Mouse (Mus musculus): ENCODE measurements around the gene Rpp25.

Rpp25 gene

GRCm38 (mm10) chr9:57521056-57521911 lies 17.5 kb downstream of the Rpp25 start, which contains the start of gene Cox5a:
Gene Cox5a (plus strand): TSS chr9:57521274.
- peak; percentile 98 for DNase-seq

GRCm38 (mm10) chr9:57522114-57522860 lies 18.5 kb downstream of the Rpp25 start:
- DNase-seq: no peak

DNA sequence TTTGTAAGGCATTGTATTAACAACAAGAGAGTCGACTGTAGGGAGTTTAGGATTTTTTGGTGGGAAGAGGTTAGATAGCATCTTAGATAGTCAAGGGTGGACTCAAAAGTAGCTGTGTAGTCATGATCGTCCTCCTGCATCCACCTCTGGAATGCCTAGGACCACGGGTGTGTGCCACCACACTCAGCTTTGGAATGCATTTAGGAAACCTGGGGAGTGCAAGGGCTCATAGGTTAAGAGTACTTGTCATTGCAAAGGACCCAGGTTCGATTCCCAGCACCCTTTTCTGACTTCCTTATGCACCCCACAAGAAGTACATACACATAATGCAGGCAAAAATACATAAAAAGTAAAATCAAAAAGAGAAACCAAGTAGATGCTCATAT lies 19.0 kb downstream of the Rpp25 start:
- DNase-seq: no peak

DNA sequence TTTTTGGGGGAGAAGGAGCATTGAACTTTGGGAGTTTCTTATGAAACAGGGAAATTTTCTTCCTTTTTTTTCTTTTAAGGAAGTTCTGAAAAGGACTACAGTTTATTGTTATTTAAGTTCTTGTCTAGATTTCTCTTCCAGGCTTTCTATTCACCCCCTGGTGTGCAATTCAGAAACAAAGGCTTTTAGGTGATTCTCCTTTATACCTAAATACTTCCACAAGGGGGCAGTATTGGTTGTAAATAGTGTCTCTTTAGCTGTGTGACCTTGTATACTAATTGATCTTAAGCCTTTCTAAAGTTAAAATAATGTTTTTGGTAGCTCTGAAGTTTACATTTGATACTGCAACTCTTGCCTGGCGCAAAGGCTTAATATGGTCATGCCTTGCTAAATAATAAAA lies 19.9 kb downstream of the Rpp25 start:
- no peak for DNase-seq

- no peak for DNase-seq
Measured at GRCm38 (mm10) chr9:57524439-57524838, 20.6 kb downstream of the Rpp25 start.

DNA sequence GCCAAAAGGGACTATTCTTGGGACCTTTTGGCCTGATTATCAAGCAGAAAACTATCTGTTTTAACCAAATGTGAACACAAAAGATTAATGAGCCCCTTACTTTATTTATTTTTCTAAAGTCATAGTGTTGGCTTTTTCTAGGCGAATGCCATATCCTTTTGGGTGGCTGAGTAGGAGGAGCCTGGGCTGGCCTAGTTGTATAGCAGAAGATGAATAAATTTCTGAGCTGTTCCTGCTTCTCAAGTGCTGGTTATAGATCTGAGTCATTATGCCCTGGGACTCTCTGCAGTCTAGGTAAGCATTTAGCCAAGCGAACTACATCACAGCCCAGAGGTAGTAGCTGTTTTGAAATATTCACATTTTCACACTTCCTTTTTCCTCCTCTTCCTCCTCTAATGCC lies 21.7 kb downstream of the Rpp25 start:
- DNase-seq: no peak

DNA sequence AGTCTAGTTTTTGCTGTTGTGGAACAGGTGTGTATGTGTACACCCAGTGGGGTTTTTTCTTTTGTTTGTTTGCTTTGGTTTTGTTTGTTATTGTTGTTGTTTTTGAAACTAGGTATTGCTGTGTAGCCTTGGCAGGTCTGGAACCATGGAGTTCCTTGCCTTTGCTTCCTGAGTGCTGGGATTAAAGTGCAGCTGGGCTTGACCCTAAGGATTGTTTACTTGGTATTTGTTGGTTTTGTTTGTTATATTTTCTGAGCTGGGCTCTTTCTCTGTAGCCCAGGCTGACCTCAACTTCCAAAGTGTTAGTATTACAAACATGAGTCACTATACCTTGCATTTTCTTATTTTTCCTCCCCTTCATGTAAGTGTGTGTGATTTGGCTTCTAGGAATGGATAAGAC lies 22.6 kb downstream of the Rpp25 start:
- DNase-seq: no peak

- DNase-seq: no peak
Measured at GRCm38 (mm10) chr9:57531946-57532345, 28.1 kb downstream of the Rpp25 start.

- no peak for DNase-seq
Measured at GRCm38 (mm10) chr9:57536362-57536761, 32.5 kb downstream of the Rpp25 start.

DNA sequence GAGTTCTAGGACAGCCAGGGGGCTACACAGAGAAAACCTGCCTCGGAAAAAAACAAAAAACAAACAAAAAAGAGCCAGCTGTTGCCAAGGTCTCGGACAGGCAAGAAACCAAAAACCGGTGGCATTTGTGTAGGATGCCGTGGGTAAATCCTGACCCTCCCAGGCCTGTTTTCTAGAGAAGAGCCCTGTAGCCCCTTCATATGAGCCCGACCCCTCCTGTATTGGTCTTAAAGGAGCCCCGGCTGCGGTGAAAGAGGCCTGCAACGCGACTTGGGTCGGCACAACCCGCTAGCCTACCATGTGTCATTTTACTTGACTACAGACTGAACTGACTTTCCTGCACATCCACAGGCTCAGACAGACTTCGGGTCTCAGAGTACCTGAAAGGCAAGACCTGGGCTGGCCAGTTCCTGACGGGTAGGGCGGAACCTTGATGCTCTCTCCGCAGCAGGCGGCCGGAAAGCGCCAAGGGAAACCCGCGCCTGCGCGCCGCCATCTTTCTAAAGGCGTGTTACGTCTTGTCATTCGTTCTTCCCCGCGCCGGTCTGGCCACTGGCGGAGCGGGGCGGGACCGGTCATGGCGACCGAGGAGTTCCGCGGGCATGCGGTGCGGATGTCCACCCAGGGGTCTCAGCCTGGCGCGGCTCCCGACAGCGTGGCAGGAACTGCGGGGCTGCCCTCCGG lies 33.4 kb downstream of the Rpp25 start, which contains the start of gene Fam219b:
TSS of gene Fam219b (plus strand) at position 485 of the 684 bp plus-strand sequence.
- peak; percentile 95 to 96 for DNase-seq

DNA sequence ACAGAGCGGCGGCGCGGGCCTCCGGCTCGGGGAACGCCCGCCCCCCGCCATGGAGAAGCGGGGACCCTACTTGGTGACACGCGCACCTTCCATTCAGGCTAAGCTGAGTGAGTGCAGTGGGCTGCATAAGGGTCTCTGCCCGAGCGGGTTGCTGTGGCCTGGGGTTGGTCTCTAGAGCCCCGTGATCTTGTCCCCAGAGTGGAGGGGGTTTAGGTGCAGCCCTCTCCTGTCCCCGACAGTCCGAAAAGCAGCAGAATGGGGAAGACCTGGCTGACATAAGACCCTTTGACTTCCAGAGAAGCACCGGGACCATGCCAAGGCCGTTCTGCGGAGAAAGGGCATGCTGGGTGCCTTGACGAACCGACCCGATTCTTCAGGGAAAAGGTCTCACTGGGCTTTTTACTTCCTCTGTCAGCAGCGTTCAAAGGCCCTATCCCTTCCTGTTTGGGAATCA lies 33.9 kb downstream of the Rpp25 start:
- peak in 1 of 2 experiments; percentile 53 for DNase-seq

- no peak for DNase-seq
Measured at GRCm38 (mm10) chr9:57539550-57539949, 35.7 kb downstream of the Rpp25 start.

DNA sequence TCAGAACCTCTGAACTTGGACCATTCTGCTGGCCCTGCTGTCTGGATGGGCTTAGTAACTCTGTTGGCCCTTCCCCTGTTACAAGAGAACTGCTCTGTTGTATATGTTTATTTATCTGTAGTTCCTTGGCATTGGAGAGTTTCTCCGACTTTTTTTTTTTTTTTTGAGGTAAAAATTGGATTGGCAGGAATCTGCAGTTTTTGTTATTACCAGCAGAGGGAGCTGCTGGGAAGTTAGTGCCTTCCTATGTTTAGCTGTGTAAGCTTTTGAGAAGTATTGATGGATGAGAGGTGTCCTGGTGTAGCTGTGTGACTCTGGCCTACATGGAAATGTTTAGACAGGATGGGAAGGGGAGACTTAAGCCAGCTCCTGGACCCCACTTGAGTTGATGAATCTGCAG lies 37.5 kb downstream of the Rpp25 start:
- DNase-seq: peak; percentile 76 to 77

DNA sequence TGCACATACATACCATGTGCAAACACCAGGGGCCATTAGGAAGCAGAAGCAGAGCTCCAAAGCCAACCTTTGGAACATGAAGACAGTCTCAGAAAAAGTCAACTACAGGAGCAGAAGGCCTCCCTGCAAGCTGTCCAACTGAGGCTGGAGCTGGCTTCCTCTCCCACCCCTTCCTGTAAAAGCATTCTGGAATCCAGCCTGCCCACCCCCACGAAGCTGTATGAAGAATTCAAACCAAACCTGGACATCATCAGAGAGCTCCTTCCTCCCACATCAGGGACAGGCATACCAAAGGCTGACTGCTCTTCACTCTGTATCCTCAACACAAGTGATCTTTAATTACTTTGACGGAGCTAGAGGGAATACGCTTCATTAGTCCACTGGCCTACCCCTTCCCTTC lies 40.1 kb downstream of the Rpp25 start:
- DNase-seq: no peak

GRCm38 (mm10) chr9:57547287-57547686 lies 43.5 kb downstream of the Rpp25 start:
- DNase-seq: peak; percentile 55 to 60

DNA sequence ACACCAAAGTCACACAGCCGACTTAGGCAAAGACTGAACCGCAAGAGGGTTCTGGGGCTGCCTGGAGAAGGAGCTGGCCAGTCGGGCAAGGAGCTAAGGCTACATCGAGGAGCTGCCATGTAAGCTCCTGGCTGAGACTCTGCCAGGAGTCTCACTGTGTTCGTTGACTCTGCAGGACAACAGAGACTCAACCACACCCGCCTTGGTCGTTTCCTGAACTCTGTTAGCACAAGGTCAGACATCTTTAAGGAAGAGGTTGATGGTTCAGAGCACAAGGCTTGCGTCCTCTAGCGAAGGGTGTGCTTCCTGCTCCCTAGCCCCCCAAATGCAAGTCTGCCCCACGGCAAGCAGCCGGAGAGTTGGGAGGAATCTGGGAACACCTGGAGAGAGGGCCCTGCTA lies 44.0 kb downstream of the Rpp25 start:
- DNase-seq: no peak

DNA sequence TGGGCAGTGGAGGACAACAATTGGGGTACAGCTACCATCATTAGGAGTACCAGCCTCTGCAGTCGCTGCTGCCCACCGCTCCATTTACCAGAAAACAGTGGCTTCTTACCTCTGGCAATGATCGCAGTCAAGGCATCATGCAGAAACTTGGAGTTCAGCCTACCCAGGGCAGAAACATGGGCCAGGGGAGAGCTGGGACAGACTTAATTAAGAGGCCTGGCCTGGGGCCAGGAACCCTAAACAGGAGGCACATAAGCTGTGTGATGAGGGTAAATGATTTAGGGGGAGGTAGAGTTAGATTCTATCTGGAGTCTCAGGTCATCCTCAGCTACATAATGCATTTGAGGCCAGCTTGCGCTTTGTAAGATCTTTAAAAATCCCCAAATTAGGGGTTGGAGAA lies 45.4 kb downstream of the Rpp25 start:
- DNase-seq: peak; percentile 85 to 86

DNA sequence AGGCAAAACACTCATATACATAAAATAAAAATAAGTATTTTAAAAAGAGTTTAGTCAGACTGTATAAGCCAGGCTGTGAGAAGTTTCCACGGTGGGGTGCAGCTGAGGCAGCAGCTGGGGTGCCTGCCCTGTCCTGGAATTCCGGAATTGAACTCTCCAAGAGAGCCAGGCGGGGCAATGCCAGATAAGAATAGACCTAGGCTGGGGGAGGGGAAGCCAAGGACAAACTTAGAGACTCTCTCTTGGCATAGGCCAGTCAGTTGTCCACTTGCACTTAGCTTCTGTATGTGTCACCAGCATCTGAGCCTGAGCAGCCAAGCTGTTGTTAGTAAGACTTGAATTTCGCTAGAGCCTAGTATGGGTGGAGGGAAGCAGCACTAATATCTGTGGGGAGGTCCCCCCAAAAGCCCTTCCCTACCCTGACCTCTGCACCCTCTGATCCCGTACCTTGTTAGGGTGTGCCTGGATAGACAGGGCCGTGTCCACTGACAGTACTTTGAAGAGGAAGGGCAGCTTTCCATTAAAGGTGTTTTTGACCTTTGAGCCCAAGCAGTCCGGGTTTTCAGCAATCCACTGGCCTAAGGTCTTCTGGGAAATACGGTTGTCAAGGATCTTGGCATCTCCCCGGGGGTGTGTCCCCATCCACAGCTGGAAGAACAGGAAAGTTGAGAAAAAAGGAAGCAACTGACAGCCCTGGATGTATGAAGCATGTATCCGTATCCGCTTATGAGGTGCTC lies 46.5 kb downstream of the Rpp25 start:
- DNase-seq: no peak

- peak; percentile 80 to 84 for DNase-seq
Measured at GRCm38 (mm10) chr9:57552139-57552887, 48.5 kb downstream of the Rpp25 start, which contains the start of gene Mpi. Gene Mpi (minus strand): TSS chr9:57552763.

DNA sequence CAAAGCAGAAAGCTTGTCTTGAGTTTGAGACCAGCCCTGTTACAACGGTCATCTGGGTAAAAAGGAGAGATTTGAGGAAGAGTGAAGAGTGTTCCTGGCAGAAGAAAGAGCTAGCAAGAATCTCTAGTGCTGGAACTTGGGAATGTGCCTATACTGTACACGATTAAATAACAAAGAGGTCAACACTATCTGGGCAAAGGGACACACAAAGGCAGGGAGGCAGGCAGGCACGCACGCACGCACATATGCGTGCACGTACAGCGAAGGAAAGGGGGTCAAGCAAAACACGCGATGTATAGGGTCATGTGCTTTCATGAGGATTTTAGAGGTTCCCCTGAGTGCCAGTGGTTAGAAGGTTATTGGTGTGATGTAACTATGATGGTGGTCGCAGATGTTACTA lies 49.3 kb downstream of the Rpp25 start:
- DNase-seq: no peak

DNA sequence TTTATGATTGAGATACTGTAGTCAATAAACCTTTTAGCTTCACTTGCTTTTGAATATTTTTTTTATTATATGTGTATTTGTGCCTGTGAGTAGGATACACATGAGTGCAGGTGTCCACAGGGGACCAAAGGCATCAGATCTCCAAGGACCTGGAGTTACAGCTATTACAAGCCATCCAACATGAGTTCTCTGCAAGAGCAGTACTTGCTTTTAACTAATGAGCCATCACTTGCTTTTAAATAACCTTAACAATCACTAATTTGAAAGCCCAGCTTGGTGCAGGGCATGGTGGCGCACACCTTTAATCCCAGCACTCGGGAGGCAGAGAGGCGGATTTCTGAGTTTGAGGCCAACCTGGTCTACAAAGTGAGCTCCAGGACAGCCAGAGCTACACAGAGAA lies 50.9 kb downstream of the Rpp25 start:
- no peak for DNase-seq
